Mouse (Mus musculus): ENCODE measurements around the gene Dbi.

Gene Dbi

GRCm38 (mm10) chr1:120089180-120089579 lies 31.7 kb downstream of the Dbi start:
- no peak for ATAC-seq (ENCODE audit: insufficient number of reproducible peaks, low FRiP score, low TSS enrichment)

- ATAC-seq (ENCODE audit: insufficient number of reproducible peaks, low FRiP score, low TSS enrichment) = no peak
These were observed 34.2 kb downstream of the Dbi start for GRCm38 (mm10) chr1:120086644-120087043.

- ATAC-seq (ENCODE audit: insufficient number of reproducible peaks, low FRiP score, low TSS enrichment) = no peak
These were observed 35.2 kb downstream of the Dbi start for GRCm38 (mm10) chr1:120085696-120086095.

- ATAC-seq (ENCODE audit: insufficient number of reproducible peaks, low FRiP score, low TSS enrichment) = no peak
These were observed 36.9 kb downstream of the Dbi start for GRCm38 (mm10) chr1:120083921-120084517.

- ATAC-seq (ENCODE audit: insufficient number of reproducible peaks, low FRiP score, low TSS enrichment) = no peak
These were observed 37.8 kb downstream of the Dbi start for GRCm38 (mm10) chr1:120082957-120083585.

GRCm38 (mm10) chr1:120080632-120081031 lies 40.2 kb downstream of the Dbi start:
- ATAC-seq (ENCODE audit: insufficient number of reproducible peaks, low FRiP score, low TSS enrichment) = no peak

GRCm38 (mm10) chr1:120077746-120078410 lies 43.0 kb downstream of the Dbi start:
- ATAC-seq (ENCODE audit: insufficient number of reproducible peaks, low FRiP score, low TSS enrichment) = no peak

GRCm38 (mm10) chr1:120075507-120075906 lies 45.4 kb downstream of the Dbi start:
- ATAC-seq (ENCODE audit: insufficient number of reproducible peaks, low FRiP score, low TSS enrichment) = no peak

GRCm38 (mm10) chr1:120074931-120075330 lies 45.9 kb downstream of the Dbi start:
- peak; percentile 7; the same call in 1 of the 2 replicates for ATAC-seq (ENCODE audit: insufficient number of reproducible peaks, low FRiP score, low TSS enrichment)

GRCm38 (mm10) chr1:120074307-120074702 lies 46.6 kb downstream of the Dbi start:
- ATAC-seq (ENCODE audit: insufficient number of reproducible peaks, low FRiP score, low TSS enrichment) = no peak

- ATAC-seq (ENCODE audit: insufficient number of reproducible peaks, low FRiP score, low TSS enrichment) = peak; percentile 11; the same call in 1 of the 2 replicates
These were observed 47.2 kb downstream of the Dbi start, which contains the start of gene Tmem37 for GRCm38 (mm10) chr1:120073519-120074306. Gene Tmem37 (minus strand): TSS chr1:120074074.

GRCm38 (mm10) chr1:120072900-120073299 lies 48.0 kb downstream of the Dbi start:
- 0 out of 2 replicates have a peak, but pooled peaks have one; percentile 11 for ATAC-seq (ENCODE audit: insufficient number of reproducible peaks, low FRiP score, low TSS enrichment)

GRCm38 (mm10) chr1:120071133-120071532 lies 49.7 kb downstream of the Dbi start:
- no peak for ATAC-seq (ENCODE audit: insufficient number of reproducible peaks, low FRiP score, low TSS enrichment)

GRCm38 (mm10) chr1:120070168-120070567 lies 50.7 kb downstream of the Dbi start:
- no peak for ATAC-seq (ENCODE audit: insufficient number of reproducible peaks, low FRiP score, low TSS enrichment)

- no peak for ATAC-seq (ENCODE audit: insufficient number of reproducible peaks, low FRiP score, low TSS enrichment)
These were observed 51.8 kb downstream of the Dbi start for GRCm38 (mm10) chr1:120069120-120069519.

GRCm38 (mm10) chr1:120066625-120067024 lies 54.3 kb downstream of the Dbi start:
- ATAC-seq (ENCODE audit: insufficient number of reproducible peaks, low FRiP score, low TSS enrichment) = no peak

- no peak for ATAC-seq (ENCODE audit: insufficient number of reproducible peaks, low FRiP score, low TSS enrichment)
These were observed 54.7 kb downstream of the Dbi start for GRCm38 (mm10) chr1:120066159-120066558.

GRCm38 (mm10) chr1:120064036-120064682 lies 56.7 kb downstream of the Dbi start:
- no peak for ATAC-seq (ENCODE audit: insufficient number of reproducible peaks, low FRiP score, low TSS enrichment)
